Mouse (Mus musculus) right cerebral cortex, postnatal 36 days (tissue): Measurements from ENCODE around the gene Lta.

Source experiments
- DNase-seq, 2 experiments: peaks; one replicate each; pipeline ENCODE4 v3.0.0; 2022; ENCODE audit warnings: low spot score in 2 of 2, mixed read lengths in 1 of 2

Gene Lta

DNA sequence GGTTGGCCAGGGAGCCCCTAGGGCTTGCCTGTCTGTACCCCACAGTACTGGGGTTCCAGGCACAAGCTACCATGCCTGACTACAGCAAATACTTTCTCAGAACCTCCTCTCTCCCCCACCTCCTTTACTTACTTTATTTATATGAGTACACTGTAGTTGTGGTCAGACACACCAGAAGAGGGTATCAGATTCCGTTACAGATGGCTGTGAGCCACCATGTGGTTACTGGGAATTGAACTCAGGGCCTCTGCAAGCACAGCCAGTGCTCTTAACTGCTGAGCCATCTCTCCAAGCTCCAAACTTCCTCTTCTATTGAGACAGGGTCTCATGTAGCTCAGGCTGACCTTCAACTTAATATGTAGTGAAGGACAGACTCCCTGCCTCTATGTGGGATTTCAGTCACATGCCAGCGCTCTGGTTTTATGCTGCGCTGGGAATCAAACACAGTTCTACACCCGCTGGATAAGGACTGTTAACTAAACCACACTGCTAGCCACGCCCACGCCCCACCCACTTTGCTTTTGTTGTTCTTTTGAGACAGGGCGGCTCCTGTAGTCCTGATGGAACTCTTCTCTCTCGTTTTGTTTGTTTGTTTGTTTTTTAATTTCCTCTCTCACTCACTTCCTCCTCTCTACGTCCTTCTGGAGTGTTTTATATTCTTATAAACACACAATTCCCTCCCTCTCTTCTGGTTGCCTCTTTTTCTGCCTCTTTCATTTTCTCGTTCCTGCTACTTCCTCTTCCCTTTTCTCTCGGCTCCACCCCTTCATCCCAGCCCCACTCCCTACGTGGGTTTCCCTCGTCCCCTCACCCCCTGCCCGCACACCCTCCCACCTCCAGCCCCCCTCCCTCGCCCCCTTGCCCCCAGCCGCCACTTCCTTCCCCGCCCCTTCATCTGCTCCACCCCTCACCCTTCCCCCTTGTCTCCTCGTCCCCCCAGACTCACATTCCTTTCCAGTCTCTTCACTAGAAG lies 19.2 kb downstream of the Lta start:
- DNase-seq: no peak

DNA sequence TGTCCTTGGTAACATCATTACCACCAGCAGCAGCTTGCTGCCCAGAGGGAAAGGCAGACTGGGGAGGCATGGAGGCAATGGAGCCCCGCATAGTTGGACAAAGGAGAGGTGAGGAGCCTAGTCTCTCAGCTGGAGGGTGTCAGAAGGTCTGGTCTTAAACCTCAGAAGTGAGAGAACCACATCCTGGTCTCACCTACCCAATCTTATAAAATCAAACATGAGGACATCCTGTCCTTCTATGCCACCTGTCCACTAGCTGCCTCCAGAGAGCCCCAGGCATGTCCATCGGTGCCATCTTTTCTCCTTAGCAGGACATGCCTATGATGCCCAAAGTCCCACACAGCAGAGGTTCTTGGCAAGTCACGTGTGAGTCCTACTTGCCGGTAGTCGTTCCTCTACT lies 25.1 kb downstream of the Lta start:
- DNase-seq: no peak

DNA sequence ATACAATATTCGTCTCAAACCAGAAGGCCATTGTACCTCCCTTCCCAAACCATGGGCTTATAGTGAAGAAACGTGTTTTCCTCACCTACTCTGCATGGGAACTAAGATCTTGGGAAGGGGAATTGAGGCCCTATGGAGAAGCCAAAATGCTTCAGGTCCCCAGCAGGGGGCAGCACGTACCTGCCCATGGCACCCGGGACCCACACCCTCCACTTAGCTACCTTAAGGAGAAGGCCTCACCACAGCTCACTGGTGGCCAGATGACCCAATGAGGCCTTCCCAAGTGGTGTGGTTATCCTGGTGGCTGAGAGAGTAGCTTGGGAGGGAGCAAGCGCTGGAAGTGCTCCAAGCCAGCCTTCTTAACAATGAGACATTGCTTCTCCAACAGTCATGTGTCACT lies 26.6 kb downstream of the Lta start:
- no peak for DNase-seq

DNA sequence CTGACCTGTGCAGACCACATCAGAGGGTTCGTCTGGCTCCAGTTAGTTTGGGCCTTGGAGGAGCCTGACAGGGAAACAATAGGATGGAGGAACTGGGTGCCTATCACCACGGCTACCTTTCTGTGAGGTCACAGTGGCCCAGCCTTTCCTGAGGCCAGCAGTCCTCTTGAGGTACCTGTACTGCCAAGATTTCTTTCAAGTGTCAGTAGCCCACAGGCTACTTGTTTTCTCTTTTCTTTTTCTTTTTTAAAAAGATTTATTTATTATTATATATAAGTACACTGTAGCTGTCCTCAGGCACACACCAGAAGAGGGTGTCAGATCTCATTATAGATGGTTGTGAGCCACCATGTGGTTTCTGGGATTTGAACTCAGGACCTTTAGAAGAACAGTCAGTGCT lies 29.2 kb downstream of the Lta start, which contains the start of gene Aif1:
Gene Aif1 (minus strand): TSS at position 101 of the 400 bp plus-strand sequence.
- DNase-seq: no peak

DNA sequence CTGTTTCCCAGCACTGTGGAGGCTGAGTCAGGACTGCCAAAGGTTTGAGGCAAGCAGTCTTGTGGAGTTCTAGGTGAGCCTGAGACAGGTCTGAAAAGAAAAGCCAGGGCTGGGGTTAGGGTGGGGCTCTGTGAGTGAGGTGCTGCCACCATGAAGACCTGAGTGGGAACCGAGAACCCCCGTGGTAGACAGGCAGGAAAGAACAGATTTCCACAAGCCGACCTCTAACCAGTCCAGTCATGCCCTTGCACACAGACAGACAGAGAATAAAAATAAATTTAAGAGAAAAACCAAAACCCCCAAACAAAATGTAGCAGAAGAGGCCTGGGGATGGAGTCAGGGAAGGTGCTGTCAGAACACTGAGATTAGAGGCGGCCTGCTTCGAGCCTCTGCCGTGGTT lies 29.8 kb downstream of the Lta start:
- no peak for DNase-seq

DNA sequence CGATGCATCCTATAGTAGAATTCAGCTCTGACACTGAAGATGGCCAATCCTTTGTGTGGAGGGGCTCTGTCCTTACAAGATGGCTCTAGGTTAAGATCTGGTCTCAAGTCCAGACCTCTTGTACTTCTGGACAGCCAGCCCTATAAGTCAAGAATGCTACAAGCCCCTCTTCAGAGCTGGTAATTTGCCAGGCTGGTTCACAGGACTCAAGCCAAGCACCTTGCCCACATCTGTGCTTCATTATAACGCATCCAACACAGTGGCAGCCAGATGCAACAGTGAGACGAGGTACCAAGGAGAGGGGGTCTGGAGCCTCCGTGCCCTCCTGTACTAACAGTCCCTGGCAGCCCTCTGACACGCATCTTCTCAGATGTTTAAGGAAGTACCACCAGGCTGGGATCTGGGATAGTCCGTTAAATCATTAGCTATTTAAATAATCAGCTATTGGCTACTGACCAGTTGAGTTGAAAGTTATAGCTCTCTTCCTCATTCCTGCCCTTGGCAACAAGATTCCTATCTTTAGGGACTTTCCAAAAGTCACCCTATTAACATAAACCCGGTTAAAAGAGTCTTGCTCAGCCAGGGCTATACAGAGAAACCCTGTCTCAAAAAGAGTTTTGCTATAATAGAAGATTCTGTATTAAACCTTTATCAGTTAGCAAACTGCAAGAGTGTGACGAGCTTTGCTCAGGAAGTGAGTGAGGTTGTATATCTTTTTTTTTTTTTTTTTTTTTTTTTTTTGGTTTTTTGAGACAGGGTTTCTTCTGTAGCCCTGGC lies 30.8 kb downstream of the Lta start:
- DNase-seq: no peak

DNA sequence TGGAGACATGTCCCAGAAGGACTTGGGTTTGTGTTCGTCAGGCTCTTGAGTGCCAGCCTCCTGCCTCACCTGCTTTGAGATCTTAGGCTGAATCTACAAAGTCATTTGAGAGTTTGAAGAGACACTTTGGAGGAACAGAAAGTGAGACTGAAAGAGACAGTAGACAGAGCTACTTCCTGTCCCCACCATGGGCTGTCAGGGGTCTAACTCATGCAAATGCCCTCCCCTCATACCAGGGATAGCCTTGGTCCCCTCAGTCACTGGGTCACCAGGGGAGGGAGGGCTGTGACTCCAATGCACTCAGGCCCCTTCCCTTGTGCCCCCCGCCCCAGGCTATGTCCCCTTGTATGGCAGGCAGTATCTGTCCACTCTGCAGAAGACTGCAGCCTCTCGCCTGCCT lies 31.8 kb downstream of the Lta start:
- no peak for DNase-seq

DNA sequence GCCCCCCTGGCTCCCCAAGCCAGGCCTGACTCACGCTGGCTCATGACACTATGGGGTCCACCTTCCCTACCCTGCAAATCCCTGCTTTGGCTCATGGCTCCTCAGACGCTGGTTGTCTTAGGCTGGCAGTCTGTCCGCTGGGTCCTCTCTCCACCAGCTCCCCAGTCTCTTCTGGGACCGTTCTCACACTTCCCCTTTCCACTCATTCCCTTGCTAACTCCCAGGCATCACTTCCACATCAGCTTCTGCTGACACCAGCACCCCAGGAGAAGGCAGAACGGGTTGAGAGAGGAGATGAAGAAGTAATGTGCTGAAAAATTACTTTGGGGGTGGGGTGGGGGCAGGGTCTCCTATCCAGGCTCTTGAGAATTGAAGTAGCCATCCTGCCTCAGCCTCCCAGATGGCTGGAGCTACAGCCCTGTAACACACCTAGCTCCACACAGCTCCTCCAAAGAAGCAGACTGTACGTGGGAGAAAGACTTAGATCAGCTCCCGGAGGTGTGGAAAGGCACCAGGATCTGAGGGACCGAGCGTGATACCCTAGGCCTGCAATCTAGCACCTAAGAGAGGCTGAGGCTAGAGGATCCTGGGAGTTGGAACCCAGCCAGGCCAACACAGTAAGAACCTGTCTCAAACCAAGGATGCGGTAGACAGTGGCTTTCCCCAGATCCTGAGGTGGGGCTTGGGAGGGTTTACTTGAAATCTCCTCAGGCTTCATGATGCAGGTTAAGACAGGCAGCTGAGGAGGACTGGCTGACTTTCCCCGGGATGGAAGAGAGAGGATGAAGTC lies 32.5 kb downstream of the Lta start:
- DNase-seq: peak in 1 of 2 experiments; percentile 57

DNA sequence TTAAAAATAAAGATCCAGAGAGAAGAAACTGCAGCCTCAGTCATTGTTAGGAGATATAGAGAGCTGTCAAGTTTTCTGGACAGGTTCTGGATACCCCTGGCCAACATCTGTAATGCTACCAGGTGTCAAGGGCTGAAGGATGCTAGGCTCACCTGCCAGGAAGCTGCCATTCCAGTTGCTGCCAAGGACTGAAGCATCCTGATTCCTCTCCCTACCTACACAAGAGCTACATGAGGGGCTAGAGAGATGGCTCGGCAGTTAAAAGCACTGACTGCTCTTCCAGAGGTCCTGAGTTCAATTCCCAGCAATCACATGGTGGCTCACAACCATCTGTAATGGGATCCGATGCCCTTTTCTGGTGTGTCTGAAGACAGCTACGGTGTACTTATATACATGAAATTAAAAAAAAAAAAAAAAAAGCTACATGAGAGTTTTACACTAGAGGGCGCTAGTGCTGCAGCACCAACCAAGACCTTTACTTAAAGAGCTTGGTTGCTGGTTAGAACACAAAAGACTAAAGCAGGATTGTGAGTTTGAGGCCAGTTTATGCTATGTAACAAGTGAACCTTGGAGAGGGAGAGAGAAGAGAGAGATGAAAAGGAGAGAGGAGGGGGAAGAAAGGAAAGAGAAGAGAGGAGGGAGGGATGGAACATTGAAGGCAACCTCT lies 36.5 kb downstream of the Lta start:
- DNase-seq: no peak

DNA sequence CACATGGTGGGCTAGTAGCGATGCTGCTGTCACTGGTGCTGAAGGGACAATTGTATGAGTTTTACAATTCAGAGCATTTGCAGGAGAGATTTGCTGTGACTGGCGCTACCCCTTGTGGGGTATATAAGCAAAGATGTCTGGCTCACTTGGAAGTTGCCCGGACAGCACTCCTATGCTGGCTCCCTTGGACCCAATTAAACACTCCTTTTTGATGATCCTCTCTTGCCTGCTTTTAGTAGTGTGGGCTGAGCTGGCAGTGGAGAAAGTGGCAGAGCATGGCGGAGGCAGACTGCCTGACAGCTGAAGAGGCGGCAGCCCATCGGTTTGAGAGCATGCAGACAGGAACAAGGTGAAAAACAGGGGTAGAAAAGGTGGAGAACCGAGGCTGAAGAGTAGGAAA lies 37.4 kb downstream of the Lta start:
- DNase-seq: no peak

DNA sequence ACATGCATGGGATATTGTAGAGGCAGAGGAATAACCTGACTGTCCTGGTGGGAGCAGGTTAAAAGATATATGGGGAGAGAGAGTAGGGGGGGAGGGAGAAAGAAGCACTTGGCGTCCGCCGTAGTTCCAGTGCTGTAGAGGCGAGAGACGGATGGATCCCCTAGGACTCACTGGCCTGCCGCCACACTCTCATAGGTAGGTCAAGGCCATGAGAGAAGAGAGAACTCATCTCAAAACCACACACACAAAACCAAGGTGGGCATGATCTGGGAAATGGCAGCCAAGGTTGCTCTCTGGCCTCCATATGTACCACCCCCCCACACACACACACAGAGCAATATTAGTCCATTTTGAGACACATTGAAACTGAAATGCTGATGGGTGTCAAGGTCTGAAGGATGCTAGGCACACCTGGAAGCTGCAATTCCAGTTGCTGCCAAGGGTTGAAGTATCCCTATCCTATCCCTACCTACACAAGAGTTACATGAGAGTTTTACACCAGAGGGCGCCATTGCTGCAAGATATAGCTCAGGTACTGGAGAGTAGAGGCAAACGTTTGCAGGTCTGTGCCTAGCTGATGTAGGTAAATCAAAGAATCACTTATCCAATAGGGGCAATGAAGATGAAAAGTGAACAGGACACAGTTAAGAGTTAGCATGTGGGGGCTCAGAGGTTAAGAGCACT lies 38.7 kb downstream of the Lta start:
- DNase-seq: peak in 1 of 2 experiments; percentile 54

DNA sequence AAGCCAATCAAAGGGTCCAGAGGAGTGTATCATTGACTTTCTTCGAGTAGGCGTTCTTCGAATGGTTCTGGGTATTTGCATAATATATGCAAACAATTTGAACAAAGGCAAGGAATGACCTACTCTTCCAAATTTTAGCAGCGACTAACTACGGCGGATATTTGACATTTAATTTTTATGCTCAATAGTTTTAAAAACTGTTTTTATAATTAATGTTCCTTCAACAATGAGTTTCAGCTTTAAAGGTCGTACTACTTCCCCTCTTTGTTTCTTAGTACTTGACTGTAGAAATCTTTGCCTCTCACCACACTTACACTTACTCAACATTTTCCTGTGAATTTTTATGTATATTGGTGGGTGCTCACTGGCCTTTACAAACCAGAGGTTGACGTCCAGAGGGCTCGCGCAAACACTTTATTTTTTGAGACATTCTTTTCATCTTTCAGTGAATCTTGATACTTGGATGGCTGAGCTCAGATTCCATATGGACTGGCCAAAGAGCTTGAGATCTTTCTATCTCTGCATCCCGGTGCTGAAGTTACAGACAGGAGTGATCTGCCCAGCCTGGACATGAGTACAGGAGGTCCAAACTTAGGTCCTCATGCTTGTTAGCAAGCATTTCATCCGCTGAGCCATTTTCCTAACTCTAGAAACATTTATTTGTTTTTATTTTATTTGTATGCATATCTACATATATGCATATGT lies 39.5 kb downstream of the Lta start:
- DNase-seq: no peak

DNA sequence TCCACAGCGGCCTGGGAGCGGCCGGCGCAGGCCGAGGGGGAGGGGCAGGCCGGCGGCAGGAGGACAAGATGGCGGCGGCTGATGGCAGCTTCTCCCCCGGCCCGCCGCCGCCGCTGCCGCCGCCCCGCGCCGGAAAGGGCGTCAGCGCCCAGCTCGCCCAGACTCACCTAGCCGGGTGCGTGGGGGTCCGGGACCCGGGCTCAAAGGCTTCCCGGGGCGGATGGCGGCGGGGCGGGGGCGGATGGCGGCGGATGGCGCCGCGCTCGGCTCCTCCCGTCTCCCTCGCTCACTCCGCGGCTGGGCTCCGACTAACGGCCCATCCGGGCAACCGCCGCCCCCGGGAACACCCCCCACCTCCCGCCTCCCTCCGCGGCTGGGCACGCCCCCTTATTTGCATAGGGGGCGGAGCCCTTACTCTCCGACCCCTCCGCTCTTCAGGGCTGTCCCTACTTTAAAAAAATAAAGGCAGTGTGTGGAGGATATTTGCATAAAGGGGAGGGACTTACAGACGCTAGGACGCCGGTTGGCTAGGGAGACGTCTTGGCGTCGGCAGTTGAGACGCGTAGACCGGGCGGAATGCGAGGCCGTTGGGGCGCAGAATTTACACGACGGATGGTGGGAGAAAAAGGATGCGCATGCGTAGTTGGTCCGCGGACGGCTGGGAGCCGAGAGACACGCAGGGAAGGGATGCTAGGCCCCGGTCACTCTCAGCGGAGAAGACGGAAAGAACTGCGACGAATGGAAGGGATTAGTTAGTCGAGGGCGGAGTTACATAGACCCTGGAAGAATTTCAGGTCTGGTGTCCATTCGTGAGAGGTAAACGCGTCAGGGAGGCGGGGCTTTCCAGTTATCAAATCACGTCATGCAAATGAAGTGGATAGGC lies 40.3 kb downstream of the Lta start, which contains the start of gene Prrc2a:
Gene Prrc2a (minus strand): TSS at position 330 of the 883 bp plus-strand sequence.
- peak; percentile 99 for DNase-seq

DNA sequence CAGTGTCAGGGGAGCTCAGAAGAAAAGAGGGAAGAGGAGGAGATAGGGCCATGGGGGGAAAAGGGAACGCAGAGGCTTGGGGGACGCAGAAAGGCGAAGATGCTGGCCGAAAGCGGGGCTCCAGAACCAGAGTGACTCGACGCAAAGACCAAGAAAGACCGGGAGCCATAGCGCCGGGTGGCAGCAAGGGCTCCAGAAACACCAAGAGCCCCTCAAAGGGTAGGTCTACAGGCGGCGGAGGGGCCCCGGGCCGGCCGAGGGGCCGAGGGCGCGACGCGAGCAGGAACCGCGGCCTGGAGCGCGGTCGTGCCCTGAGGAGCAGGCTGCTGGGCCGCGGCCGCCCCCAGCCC lies 41.0 kb downstream of the Lta start:
- no peak for DNase-seq

DNA sequence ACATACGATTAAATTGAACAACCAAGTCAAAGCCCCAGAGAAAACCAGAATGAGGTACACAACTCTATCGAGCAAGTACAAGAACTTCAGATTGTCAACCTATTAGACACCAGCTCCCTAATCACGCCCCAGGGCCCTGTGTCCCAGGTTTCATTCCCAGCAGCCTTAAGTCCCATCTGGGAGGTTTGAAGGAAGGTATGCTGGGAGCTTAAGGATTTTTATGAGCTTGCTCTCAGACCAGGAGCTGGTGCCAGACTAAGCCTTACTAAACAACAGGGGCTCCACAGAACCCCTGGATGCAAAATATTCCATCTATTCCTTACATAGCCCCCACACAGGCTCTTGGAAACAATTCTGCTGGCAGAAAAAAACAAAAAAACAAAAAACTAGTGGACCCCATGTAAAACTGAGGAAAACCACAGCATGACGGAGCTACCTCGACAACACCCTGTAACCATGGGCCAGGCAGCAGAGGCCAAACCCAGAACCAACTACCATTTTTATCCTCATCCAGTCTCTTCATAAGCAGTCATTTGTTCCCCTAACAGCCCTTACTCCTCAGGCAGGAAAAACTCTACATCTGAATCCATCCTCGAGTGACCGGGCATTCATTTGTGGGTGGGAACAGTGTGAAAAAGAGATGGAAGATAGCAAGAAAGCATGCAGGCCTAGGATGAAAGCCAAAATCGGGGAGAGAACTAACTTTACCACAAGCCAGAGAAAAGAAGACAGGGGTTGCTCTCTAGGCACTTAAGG lies 41.6 kb downstream of the Lta start:
- DNase-seq: no peak

DNA sequence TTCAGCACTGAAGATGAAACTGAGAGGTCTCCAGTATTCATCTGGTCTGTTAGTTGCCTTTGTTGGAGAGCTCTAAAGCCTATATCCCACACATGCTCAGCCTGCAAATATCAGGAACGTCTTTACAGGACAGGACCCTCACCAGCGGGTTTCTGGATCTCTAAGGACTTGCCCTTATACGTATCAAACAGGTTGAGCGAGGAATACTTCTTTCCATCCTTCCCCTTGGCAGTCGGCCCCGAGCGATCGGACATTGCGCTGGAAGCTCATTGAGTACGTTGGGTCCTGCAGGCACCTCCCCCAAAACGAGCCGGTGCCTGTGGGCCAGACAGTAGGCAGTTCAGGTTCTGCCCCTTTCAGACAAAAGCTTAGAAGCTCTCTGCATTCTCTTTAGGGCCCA lies 42.4 kb downstream of the Lta start:
- no peak for DNase-seq

DNA sequence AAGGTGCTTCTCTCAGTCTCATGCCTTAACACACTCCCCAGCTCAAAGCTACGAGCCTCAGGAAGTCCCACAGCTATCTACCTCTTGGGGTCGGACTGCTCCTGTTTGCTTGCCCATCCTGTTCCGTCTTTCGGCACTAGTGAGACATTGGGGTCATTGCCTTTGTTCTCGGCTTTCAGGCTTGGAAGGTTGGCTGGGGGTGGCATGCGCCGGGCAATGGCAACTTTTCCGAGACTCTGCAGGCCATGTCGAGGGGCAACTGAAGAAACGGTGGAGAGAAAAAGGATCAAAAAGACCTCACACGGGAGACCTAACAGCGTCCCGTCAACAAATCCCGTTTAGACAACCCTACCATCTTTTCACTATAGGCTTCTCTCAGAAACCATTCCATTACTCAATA lies 43.0 kb downstream of the Lta start:
- no peak for DNase-seq

DNA sequence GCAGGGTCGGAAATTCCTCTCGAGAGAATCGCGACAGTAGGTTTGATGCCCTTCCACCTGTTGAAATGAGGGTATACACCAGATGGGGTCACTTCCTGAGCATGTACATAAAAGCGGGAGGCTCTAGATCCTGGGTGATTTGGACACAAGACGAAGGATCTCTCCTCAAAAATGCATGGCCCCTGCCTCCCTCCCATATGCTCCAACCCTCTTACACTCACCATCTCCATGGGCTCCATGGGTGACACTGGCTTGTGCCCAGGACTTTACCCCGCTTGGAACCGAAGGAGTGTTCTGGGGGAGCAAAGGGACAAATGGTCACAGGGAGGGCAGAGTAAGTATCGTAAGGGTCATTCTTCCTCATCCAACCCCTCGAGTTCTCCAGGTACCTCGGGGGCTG lies 43.7 kb downstream of the Lta start:
- no peak for DNase-seq
